ENCODE assay signal across 12 mouse cellular contexts in the genomic region with DNA sequence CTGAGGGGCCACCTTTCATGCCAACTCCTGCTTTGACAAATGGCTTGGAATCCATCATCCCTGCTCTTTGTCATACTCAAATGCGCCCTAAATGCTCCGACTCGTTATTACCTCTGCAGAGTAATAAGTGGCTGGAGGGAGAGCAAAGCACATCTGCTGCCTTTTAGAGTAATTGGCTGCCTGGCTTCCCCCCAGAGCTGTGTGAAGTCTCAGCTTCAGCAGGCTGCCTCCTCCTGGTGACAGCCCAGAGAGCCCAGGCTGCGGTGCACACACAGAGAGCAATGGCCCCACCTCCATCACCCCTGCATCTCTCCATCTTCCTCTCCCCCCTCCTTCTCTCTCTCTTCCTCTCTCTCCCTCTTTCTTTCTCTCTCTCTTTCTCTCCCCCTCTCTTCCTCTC. TPM values are rescaled to one million over a fixed set of nuclear protein-coding genes. Genes with fewer than 3 reads are reported as not detected.
A peak's percentile ranks its signal among the peaks of the same experiment; 100 is the strongest.
DNase-seq lines count a peak whose midpoint lies in the region; ATAC-seq and TF ChIP-seq lines count a peak whose summit lies in the region.
"Had no signal": no experiment of that assay in that cellular context is flagged by ENCODE, and none has a peak within 500 bp of the region (broad histone marks: within the 10 kb centered on the region; RNA-seq: fewer than 3 reads in every experiment).

No protein-coding gene starts in this region.

- no peak overlapping the region for H3K4me2 ChIP-seq in embryonic facial prominence, embryonic 11.5 days (ENCODE audit: low read depth, low read length)
- H3K4me2 ChIP-seq in hindbrain, embryonic 15.5 days: peak overlapping the region; percentile 37
- H3K4me2 ChIP-seq: heart, embryonic 15.5 days had no signal

- no peaks in the 10 kb centered on the region for H3K27me3 ChIP-seq in embryonic facial prominence, embryonic 11.5 days (ENCODE audit: control insufficient read depth, insufficient read depth, low read length)
- no peaks in the 10 kb centered on the region for H3K27me3 ChIP-seq in hindbrain, embryonic 15.5 days

- DNase-seq in layer of hippocampus, adult 2 months (ENCODE audit: low spot score in 2 of 2): no peak
- DNase-seq in layer of hippocampus, postnatal 14 days (ENCODE audit: low spot score in 2 of 2): no peak
- DNase-seq in embryonic facial prominence, embryonic 11.5 days (ENCODE audit: low spot score): peak; percentile 67
- DNase-seq in retina, postnatal 1 day: peak; percentile 40
- DNase-seq in urinary bladder, postnatal 25 days (ENCODE audit: low spot score): no peak
- DNase-seq in spleen, postnatal 14 days (ENCODE audit: low spot score in 2 of 2): no peak
- no peak for DNase-seq in cerebellum, adult 11 months
- DNase-seq: adrenal gland, postnatal 36 days had no signal

- TF ChIP-seq CTCF in layer of hippocampus, adult 2 months (conservative IDR thresholded peaks at IDR 0.05): peak; percentile 38; the same call in 1 of the 2 replicates

- no peak overlapping the region for H3K9ac ChIP-seq in embryonic facial prominence, embryonic 11.5 days (replicated peaks; ENCODE audit: low read length)
- H3K9ac ChIP-seq in hindbrain, embryonic 15.5 days: no peak overlapping the region
- H3K9ac ChIP-seq: heart, embryonic 15.5 days had no signal

- H3K4me3 ChIP-seq in layer of hippocampus, adult 2 months: no peak overlapping the region
- no peak overlapping the region for H3K4me3 ChIP-seq in embryonic facial prominence, embryonic 11.5 days (ENCODE audit: low read depth, low read length)
- H3K4me3 ChIP-seq in hindbrain, embryonic 15.5 days: no peak overlapping the region
- H3K4me3 ChIP-seq: heart, embryonic 15.5 days had no signal

- H3K4me1 ChIP-seq in embryonic facial prominence, embryonic 11.5 days (ENCODE audit: control insufficient read depth, insufficient read depth, low read length): no peaks in the 10 kb centered on the region; the same call in 1 of the 2 replicates
- peaks cover 38% of the 10 kb centered on the region for H3K4me1 ChIP-seq in hindbrain, embryonic 15.5 days (replicated peaks)

- no peak overlapping the region for H3K27ac ChIP-seq in layer of hippocampus, adult 2 months
- no peak overlapping the region for H3K27ac ChIP-seq in embryonic facial prominence, embryonic 11.5 days (replicated peaks; ENCODE audit: low read depth, low read length)
- peak overlapping the region; percentile 72 for H3K27ac ChIP-seq in hindbrain, embryonic 15.5 days (replicated peaks)
- H3K27ac ChIP-seq: heart, embryonic 15.5 days; macrophage had no signal

- 24% methylated on average over 4 of the region's 4 CpGs for WGBS in embryonic facial prominence, embryonic 11.5 days
- WGBS in hindbrain, embryonic 15.5 days: 21% methylated on average over 4 of the region's 4 CpGs

- peak; percentile 70; the same call in 1 of the 2 replicates for ATAC-seq in embryonic facial prominence, embryonic 11.5 days (replicated peaks; ENCODE audit: insufficient number of reproducible peaks, low FRiP score, low TSS enrichment, low read depth)
- peak; percentile 80; the same call in 1 of the 2 replicates for ATAC-seq in hindbrain, embryonic 15.5 days (ENCODE audit: low FRiP score, low read depth)

- H3K9me3 ChIP-seq in embryonic facial prominence, embryonic 11.5 days (replicated peaks; ENCODE audit: control insufficient read depth, low read length): no peaks in the 10 kb centered on the region
- no peaks in the 10 kb centered on the region for H3K9me3 ChIP-seq in hindbrain, embryonic 15.5 days
- H3K9me3 ChIP-seq: heart, embryonic 15.5 days had no signal

- no peaks in the 10 kb centered on the region for H3K36me3 ChIP-seq in embryonic facial prominence, embryonic 11.5 days (replicated peaks; ENCODE audit: control insufficient read depth, insufficient read depth, low read depth, low read length)
- H3K36me3 ChIP-seq in hindbrain, embryonic 15.5 days: no peaks in the 10 kb centered on the region
- H3K36me3 ChIP-seq: heart, embryonic 15.5 days had no signal

RNA-seq across cellular contexts. Expression of gene Rasgef1c, which starts 25.5 kb away (rescaled TPM):
- total RNA-seq in layer of hippocampus, adult 2 months (2021): 1 to 10 TPM; 1.5 to 1.9 TPM
- 1 to 10 TPM; 2.8 TPM for total RNA-seq in layer of hippocampus, postnatal 14 days (2021)
- polyA plus RNA-seq in embryonic facial prominence, embryonic 11.5 days (2014; fragmentation: Nextera tagmentation; extraction: Ambion mirVana): 0.29 and 0.91 TPM in 2 replicates
- polyA plus RNA-seq in hindbrain, embryonic 15.5 days (2015; fragmentation: Nextera tagmentation; extraction: Ambion mirVana): 31.8 and 36.6 TPM in 2 replicates
- total RNA-seq: CH12.LX had no signal
- polyA plus RNA-seq: macrophage had no signal

Comparison
In these comparisons a context has a peak if more than half of its experiments do, and no peak if none do; other contexts are left out.
1. DNase-seq: peak in embryonic facial prominence, embryonic 11.5 days (single experiment) and retina, postnatal 1 day (single experiment); none in layer of hippocampus, adult 2 months (0 of 2), layer of hippocampus, postnatal 14 days (0 of 2), urinary bladder, postnatal 25 days (single experiment), spleen, postnatal 14 days (0 of 2) and cerebellum, adult 11 months (single experiment).